Mouse (Mus musculus) ES-Bruce4 (cell line): ENCODE results near the gene Dynll2. TPM values are rescaled to one million over a fixed set of nuclear protein-coding genes. Genes with fewer than 3 reads are reported as not detected.

Source experiments
- H3K27ac ChIP-seq: 2 replicates; pipeline ENCODE4 v1.5.1; 2012; ENCODE audit warnings: low read length, inconsistent platforms; ENCODE audit not compliant: insufficient read depth
- H3K27me3 ChIP-seq: 2 replicates; pipeline ENCODE4 v1.6.1; 2012; ENCODE audit warnings: mild to moderate bottlenecking, low read length, inconsistent platforms; ENCODE audit not compliant: control insufficient read depth, poor library complexity, insufficient read depth, severe bottlenecking
- H3K36me3 ChIP-seq: 2 replicates; pipeline ENCODE4 v1.6.1; 2012; ENCODE audit warnings: inconsistent platforms, mild to moderate bottlenecking, low read length, moderate library complexity; ENCODE audit not compliant: control insufficient read depth, poor library complexity, insufficient read depth, severe bottlenecking
- H3K4me1 ChIP-seq: one replicate; pipeline ENCODE4 v1.8.1; 2011; ENCODE audit warnings: low read length; ENCODE audit not compliant: control insufficient read depth, insufficient read depth
- H3K4me3 ChIP-seq: 2 replicates; pipeline ENCODE4 v1.5.1; 2011; ENCODE audit warnings: low read depth, mild to moderate bottlenecking, low read length
- H3K9ac ChIP-seq: 2 replicates; pipeline ENCODE4 v1.6.1; 2012; ENCODE audit warnings: low read depth, mild to moderate bottlenecking, inconsistent platforms; ENCODE audit not compliant: poor library complexity, severe bottlenecking
- H3K9me3 ChIP-seq: replicated peaks from 2 replicates; pipeline ENCODE4 v1.6.1; 2012; ENCODE audit warnings: mild to moderate bottlenecking, low read length, inconsistent platforms; ENCODE audit not compliant: control insufficient read depth, poor library complexity, insufficient read depth, severe bottlenecking
- CTCF ChIP-seq: IDR thresholded peaks from one replicate; pipeline ENCODE4 v1.8.1; 2011; ENCODE audit warnings: low read depth, low read length
- EP300 ChIP-seq: IDR thresholded peaks from 2 replicates; pipeline ENCODE4 v1.6.1; 2011; ENCODE audit warnings: low read depth, low read length; ENCODE audit not compliant: insufficient read depth
- POLR2A ChIP-seq: IDR thresholded peaks from one replicate; pipeline ENCODE4 v1.8.1; 2011; ENCODE audit warnings: low read length; ENCODE audit not compliant: insufficient read depth
- polyA plus RNA-seq: library from polyadenylated mRNA; stranded (reverse); fragments of >200 nt; gene quantifications from 2 replicates; pipeline ENCODE4 v1.2.4, GENCODE M21; 2011; ENCODE audit warnings: low read depth; ENCODE audit not compliant: missing spikeins, insufficient read depth, insufficient read length

Dynll2 gene
- polyA plus RNA-seq, 1 experiment = 130 TPM

- no peaks in the 10 kb centered on the region for H3K36me3 ChIP-seq
- peak overlapping the region; percentile 57 for H3K4me3 ChIP-seq
- H3K9ac ChIP-seq = peak overlapping the region; percentile 53; the same call in 1 of the 2 replicates
- no peaks in the 10 kb centered on the region for H3K27me3 ChIP-seq
- no peaks in the 10 kb centered on the region for H3K9me3 ChIP-seq
- TF ChIP-seq EP300 (0 out of 2 replicates have a peak, but pooled peaks have one; percentile 28), CTCF (peak; percentile 39), POLR2A (no peak)
- no peaks in the 10 kb centered on the region for H3K4me1 ChIP-seq
- peak overlapping the region; percentile 71 for H3K27ac ChIP-seq
Observed at GRCm38 (mm10) chr11:87968356-87969122, 18.8 kb downstream of the Dynll2 start.

DNA sequence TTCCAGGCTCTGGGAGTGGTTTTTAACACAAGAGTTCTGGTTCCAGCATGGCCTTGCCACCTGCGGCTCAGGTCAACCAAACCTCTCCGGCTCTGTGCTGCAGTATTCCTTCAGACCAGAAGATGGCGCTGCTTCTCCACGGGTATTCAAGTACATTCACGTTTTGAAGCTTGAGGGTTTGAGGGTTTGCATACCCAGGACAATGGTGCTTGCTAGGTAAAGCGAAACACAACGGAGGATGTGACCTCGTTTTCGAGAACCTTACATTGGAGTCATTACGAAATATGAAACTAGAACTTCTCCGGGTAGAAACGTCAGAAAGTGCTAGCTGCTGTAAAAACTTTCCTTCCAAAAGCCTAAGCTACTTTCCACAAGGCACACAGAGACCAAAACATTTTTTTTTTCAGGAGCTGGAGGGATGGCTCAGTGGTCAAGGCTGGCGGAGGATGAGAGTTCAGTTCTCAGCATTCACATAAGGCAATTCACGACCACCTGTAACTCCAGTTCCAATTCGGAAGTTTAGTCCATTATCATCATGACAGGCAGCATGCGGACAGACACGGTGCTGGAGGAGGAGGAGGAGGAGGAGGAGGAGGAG, 19.5 kb downstream of the Dynll2 start:
- no peaks in the 10 kb centered on the region for H3K27me3 ChIP-seq
- H3K4me1 ChIP-seq = no peaks in the 10 kb centered on the region
- H3K27ac ChIP-seq = peak overlapping the region; percentile 18; the same call in 1 of the 2 replicates
- no peaks in the 10 kb centered on the region for H3K36me3 ChIP-seq
- H3K4me3 ChIP-seq = peak overlapping the region; percentile 33
- peak; percentile 79 for TF ChIP-seq CTCF
- no peak for TF ChIP-seq EP300
- TF ChIP-seq POLR2A = no peak
- H3K9me3 ChIP-seq = no peaks in the 10 kb centered on the region
- no peak overlapping the region for H3K9ac ChIP-seq

DNA sequence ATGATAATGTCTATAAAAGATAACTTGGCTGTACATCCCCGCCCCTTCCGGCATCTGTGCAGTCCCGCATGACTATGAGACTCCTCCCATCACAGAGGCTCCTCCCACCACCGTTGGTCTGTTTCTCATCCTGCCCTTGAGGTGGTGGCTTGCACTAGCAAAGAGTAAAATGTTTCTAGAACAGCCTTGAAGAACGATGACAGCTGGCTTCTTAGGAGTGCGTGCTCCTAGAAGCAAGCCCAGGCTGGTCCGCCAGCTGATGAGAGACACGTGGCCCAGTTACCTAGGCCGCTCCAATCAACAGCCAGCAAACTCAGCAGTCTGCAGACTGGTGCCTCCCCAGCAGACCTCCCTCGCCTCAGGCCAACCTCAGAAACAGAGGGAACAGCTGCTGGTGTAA, 21.1 kb downstream of the Dynll2 start:
- H3K36me3 ChIP-seq = no peaks in the 10 kb centered on the region
- no peak for TF ChIP-seq POLR2A
- TF ChIP-seq EP300 = peak; percentile 93
- no peak for TF ChIP-seq CTCF
- peak overlapping the region; percentile 57 for H3K9ac ChIP-seq
- H3K4me3 ChIP-seq = peak overlapping the region; percentile 62
- H3K27ac ChIP-seq = peak overlapping the region; percentile 89
- H3K27me3 ChIP-seq = no peaks in the 10 kb centered on the region
- no peaks in the 10 kb centered on the region for H3K4me1 ChIP-seq
- H3K9me3 ChIP-seq = no peaks in the 10 kb centered on the region

DNA sequence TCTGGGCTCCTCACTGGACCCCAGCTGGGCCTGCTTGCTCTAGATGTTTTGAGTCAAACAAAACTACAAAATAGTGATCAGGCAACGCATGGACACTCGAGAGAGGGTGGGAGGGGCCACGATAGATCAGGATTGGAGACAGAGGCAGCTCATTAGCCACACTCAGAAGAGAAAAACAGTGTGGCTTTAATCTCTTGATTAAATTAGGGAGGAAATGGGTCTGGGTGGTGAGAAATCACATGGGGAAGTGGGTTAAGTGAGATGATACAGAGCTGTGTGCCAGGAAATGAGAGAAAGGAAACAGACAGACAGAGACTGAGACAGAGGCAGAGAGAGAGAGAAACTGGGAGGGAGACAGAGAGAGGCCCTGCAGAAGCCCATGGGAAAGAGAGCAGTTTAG, 22.0 kb downstream of the Dynll2 start:
- H3K9me3 ChIP-seq = no peaks in the 10 kb centered on the region
- no peaks in the 10 kb centered on the region for H3K36me3 ChIP-seq
- H3K4me1 ChIP-seq = no peaks in the 10 kb centered on the region
- H3K27me3 ChIP-seq = no peaks in the 10 kb centered on the region
- H3K9ac ChIP-seq = no peak overlapping the region
- no peak overlapping the region for H3K4me3 ChIP-seq
- H3K27ac ChIP-seq = peak overlapping the region; percentile 89
- no peak for TF ChIP-seq CTCF
- no peak for TF ChIP-seq POLR2A
- no peak for TF ChIP-seq EP300

DNA sequence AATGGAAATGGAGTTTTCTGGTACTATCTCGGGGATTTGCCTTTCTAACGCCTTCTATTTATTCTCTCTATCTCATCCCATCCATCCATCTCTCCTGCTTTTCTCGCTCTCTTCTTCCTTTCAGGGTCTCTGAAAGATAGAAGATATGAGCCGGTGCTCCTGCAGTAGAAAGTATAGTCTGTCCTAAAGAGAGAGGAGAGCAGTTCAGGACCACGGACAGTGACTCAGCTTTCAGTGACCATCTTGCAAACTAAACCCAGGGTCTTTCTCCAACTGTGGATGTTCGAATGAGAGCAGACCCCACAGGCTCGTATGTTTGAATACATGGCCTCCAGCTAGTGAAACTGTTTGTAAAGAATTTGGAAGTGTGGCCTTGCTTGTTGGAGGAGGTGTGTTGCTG, 30.3 kb downstream of the Dynll2 start:
- Histone ChIP-seq H3K4me1 (no peaks in the 10 kb centered on the region), H3K27ac (no peak overlapping the region), H3K9me3 (no peaks in the 10 kb centered on the region), H3K27me3 (no peaks in the 10 kb centered on the region; the same call in 1 of the 2 replicates), H3K9ac (no peak overlapping the region), H3K36me3 (no peaks in the 10 kb centered on the region), H3K4me3 (no peak overlapping the region)
- TF ChIP-seq EP300 (no peak), POLR2A (no peak), CTCF (no peak)

GRCm38 (mm10) chr11:87955144-87955543, 32.2 kb downstream of the Dynll2 start:
- TF ChIP-seq POLR2A (no peak), CTCF (no peak), EP300 (no peak)
- H3K9ac ChIP-seq = no peak overlapping the region

More at GRCm38 (mm10) chr11:87955144-87955543, 32.2 kb downstream of the Dynll2 start:
- Histone ChIP-seq H3K9me3 (no peaks in the 10 kb centered on the region), H3K27me3 (no peaks in the 10 kb centered on the region; the same call in 1 of the 2 replicates), H3K4me1 (no peaks in the 10 kb centered on the region), H3K4me3 (no peak overlapping the region), H3K36me3 (no peaks in the 10 kb centered on the region), H3K27ac (no peak overlapping the region)
